Mouse (Mus musculus): ENCODE data around the gene Rad51. TPM values are rescaled to one million over a fixed set of nuclear protein-coding genes. Genes with fewer than 3 reads are reported as not detected.

Rad51 gene
- total RNA-seq, 1 experiment from 2014 or later, result 29.3 TPM

DNA sequence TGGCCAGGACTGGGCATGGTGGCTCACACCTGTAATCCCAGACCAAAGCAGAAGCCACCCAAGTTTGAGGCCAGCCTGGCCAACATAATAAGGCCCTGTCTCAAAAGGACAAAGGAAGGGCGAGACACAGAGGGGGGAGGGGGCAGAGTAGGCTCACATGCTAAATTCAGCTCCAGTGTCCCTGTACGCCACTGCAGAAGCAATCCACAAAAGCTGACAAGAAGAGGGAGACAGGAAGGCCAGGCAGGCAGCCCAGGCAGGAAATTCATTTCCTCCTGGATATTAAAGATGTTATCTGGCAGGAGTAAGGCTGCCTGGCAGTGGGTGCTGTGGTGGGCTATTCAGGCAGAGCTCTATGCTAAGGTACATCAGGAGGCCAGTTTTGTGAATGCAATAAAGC lies 48.7 kb downstream of the Rad51 start:
- no peak for ATAC-seq (replicated peaks; ENCODE audit: low read depth, poor library complexity, severe bottlenecking)

DNA sequence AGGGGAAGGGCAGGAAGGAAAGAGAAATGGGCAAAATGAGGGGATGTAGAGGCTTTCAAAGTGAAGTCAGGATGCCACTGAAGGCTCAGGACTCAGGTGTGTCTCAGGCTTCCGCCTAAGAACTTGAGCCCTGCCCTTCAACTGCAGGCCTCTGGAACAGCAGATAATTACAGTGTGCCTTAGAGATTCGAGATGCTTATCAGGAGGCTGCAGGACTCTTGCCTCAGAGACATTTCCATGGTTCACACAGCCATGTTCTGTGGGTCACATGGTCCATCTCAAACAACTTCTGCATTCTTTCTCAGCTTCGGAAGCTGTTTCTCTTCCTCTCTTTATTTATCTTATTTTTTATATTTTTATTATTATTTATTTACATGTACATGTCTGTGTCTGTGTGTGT lies 50.5 kb downstream of the Rad51 start:
- ATAC-seq (replicated peaks; ENCODE audit: low read depth, poor library complexity, severe bottlenecking), result peak; percentile 53

DNA sequence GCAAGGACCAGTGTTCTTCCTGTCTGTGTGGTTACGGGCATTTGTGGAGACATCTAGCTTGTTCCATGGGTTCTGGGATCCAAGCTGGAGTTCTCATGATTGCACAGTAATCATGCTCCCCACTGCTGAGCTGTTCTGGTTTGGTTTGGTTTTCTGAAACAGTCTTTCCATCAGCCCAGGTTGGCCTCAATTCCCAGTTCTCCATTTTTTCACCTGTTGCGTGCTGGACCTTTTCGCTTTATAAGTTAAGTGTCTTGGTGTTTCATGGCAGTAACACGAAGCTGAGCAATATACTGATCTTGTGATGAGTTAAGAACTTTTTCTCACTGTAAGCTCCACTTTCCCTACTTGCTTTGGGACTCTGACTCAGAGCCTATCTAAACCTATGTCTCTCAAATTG lies 51.4 kb downstream of the Rad51 start:
- no peak for ATAC-seq (replicated peaks; ENCODE audit: low read depth, poor library complexity, severe bottlenecking)

DNA sequence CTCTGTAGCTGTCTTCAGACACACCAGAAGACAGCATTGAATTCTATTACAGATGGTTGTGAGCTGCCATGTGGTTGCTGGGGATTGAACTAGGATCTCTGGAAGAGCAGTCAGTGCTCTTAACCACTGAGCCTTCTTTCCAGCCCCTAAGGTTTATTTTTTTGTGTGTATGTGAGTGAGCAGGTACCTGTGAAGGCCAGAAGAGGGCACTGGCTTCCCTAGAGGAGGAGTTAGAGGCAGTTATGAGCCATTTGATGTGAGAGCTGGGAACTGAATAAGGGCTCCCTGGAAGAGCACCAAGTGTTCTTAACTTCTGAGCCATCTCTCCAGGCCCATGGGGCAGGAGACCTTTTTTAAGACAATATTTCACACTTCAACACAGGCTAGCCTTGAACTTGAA lies 52.8 kb downstream of the Rad51 start:
- ATAC-seq (replicated peaks; ENCODE audit: low read depth, poor library complexity, severe bottlenecking), result no peak

DNA sequence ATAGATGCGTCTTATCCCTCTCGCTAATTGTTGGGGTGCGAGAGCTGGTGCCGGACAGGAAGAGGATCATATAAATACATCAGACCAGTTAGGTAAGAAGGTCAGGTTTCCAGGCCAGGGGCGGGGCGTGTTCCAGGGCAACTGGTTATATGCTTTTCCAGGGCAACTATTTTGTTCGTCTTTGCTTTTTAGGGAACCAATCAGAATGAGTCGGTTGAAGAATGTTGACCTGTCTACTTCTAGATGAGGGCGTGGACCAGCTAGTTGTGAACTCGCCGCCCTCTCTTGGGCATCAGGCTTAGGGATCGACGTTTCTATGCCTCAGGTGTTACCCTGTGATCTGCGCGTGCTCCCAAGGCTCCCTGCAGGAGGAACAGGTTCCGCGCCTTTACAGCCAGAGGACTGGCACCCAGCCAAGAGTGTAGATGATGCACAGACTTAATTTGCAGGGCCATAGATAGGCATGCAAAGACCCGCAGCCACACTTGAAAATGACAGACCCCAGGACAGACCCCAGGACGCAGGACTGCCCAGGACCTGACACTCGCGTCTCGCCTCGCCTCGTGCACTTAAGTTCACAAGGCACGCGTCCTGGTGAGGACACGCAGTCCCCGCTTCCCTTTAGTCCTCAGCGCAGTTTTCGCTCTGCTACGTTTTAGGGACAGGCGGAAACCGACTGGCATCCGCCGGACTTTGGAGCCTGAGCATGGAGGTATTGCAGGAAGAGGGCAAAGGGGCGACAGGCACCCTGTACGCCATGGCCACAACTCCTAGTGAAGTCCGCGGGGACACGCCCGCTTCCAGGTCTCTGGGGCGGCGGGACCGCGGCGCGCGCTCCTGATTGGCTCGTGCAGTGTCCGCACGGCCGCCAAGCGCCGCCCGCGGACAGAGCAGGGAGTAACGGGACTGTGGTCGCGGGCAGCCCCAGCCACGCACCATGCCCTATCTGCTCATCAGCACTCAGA lies 54.6 kb downstream of the Rad51 start, which contains the start of gene Gchfr:
Gchfr (plus strand) TSS at position 873 of the 965 bp plus-strand sequence.
- ATAC-seq (replicated peaks; ENCODE audit: low read depth, poor library complexity, severe bottlenecking), result peak; percentile 68

DNA sequence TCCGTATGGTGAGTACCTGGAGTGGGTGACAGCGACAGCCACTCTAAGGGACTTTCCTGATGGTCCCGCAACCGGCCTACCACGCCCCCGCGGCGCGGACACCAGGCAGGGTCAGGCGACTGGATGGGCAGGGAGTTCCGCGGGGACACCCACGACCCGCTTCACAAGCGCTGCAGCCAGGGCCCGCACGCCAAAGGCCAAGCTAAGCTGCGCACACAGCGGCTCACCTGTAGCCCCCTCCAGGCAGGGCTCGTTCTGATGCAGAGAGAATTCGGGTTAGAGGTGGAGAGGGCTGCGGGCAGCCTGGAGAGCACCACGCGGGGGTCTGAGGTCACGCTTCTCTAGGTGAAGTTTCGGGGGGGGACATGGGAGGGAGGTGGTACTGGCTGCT lies 55.3 kb downstream of the Rad51 start:
- ATAC-seq (replicated peaks; ENCODE audit: low read depth, poor library complexity, severe bottlenecking), result no peak

DNA sequence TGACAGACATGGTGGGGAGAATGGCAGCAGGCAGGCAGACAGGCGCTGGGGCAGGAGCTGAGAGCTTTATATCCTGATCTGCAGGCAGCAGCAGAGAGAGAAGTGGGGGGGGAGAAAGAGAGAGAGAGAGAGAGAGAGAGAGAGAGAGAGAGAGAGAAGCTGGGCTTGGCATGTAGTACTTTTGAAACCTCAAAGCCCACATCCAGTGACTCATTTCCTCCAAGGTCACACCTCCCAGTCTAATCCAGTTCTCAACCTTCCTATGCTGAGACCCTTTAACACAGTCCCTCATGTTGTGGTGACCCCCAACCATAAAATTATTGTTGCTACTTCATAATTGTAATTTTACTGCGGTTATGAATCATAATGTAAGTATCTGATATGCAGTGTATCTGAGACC lies 57.7 kb downstream of the Rad51 start:
- ATAC-seq (replicated peaks; ENCODE audit: low read depth, poor library complexity, severe bottlenecking), result 0 out of 2 replicates have a peak, but pooled peaks have one; percentile 8

DNA sequence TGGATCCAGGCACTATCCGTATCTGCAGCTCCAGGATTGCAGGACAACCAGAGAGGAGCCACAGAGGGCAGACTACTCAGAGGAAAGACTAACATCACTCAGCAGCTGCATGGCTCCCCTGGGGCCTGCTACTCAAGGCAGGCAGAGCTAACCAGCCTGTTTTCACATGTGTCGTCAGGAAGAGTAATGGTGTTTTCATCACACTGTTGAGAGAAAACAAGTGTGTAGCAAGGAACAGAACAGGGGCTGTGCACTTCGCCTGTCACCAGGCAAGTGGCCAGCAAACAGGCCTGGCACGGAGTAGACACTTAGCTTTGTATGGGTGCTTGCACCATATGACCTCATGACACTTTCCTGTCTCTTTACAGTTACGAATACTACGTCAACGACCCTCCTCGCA lies 59.0 kb downstream of the Rad51 start:
- no peak for ATAC-seq (replicated peaks; ENCODE audit: low read depth, poor library complexity, severe bottlenecking)

DNA sequence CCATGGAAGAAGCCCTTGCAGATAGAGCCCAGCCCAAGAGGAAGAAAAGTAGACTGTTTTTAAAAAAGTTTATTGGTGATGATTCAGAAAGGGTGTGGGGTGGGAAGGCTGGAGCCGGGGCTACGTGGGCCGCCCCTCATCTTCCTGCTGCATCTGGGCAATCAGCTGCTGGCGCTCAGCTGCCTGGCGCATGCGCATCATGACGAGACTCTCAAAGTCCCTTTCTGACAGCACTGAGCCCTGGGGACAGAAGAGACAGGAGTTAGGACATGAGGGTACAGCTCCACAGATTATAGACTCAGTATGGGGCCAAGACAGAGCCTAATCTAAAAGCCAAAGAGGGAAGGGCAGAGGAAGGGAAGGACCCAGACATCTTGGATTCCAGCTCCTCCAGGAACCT lies 59.9 kb downstream of the Rad51 start:
- ATAC-seq (replicated peaks; ENCODE audit: low read depth, poor library complexity, severe bottlenecking), result peak; percentile 2; the same call in 1 of the 2 replicates

DNA sequence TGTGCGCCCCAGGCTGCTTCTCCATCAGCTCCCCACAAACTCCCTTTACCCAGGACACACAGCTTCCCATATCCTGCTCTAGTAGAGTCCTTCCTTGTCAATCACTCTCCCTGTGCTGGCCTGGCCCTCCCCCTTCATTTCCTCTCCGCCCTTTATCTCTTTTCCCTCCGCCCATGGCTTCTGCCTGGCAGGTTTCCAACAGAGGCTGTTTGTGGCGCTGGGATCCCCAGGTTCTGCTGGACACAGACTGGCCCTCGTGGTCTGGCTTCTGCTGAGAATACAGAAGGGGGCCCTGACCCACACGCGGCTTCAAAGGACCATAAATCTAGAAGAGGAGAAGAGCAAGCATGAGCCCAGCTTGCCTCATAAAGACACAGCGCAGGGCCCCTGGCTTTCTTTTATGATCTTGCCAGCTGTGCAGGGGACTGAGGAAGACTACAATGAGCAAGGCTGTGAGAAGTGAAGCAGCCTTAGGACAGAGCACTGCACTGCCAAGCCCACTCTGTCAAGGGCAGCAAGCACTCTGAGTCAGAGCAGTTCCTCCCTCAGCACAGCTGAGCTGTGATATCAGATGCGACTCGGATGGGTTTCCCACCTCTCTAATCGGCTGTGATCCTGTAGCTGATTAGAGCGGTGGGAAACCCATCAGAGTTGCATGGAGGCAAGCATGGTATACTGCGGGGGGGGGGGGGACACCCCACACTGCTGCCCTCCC lies 60.4 kb downstream of the Rad51 start:
- peak; percentile 74 for ATAC-seq (replicated peaks; ENCODE audit: low read depth, poor library complexity, severe bottlenecking)

DNA sequence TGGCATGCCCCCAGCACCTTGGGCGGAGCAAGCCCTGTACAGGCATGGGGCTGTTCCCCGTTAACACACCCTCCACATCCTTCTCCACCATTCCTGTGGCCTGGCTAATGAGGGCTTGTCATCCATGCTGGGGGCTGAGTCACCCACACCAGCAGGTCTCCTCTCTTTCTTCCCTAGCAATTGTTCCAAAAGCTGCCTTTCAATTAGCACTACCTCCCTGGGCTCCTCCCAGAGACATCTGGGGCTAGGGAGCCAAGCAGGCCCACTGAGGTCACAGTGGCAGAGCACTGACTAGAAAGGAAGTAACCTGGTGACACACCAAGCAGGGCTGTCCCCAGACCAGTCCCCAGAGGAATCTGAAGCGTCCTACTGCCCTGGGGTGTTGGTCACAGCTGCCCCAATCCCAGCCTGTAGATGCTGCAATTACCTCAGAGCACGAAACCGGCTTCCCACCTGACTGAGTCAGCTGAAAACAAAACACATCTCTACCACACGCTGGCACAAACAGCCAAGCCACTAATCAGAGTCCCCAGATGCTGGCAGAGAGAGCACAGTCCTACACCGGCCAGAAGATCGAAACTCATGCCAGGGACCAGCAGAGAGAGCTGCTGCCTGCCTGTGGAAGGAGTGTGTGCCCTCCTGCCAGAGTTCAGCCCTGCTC lies 61.5 kb downstream of the Rad51 start, which contains the start of gene Gm14137:
Gm14137 (plus strand) TSS at position 519 of the 661 bp plus-strand sequence.
- ATAC-seq (replicated peaks; ENCODE audit: low read depth, poor library complexity, severe bottlenecking), result no peak

DNA sequence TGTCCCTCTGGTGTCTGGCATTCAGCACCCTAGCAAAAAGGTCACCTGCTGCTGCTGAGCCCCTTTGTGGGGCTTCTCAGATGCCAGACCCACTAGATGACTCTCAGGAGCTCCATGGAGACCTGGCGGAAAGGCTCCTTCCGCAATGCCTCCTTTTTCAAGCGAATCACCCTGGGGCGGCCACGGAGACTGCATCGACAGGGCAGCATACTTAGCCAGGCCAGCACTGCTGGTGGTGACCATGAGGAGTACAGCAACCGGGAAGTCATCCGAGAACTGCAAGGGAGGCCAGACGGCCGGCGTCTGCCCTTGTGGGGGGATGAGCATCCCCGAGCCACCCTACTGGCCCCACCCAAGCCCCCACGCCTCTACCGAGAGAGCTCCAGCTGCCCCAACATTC lies 62.3 kb downstream of the Rad51 start:
- ATAC-seq (replicated peaks; ENCODE audit: low read depth, poor library complexity, severe bottlenecking), result no peak

DNA sequence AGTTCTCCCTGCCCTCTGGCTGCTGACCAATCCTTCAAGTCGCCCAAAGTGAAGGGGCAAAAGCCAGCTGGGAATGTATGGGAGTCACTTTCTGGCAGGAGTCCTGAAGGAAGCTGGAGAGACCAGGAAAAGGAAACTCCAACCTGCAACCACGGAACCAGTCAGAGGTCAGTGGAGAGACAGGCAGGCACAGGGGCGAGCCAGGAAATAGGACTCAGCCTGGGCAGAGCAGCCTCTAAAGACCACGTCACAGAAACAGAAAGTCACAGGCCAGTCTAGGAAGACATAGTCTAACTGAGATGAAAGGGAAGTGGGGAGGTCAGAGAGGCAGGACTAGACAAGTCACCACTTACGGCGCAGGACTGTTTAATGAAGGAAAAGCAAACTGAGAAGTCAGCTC lies 63.0 kb downstream of the Rad51 start:
- no peak for ATAC-seq (replicated peaks; ENCODE audit: low read depth, poor library complexity, severe bottlenecking)

DNA sequence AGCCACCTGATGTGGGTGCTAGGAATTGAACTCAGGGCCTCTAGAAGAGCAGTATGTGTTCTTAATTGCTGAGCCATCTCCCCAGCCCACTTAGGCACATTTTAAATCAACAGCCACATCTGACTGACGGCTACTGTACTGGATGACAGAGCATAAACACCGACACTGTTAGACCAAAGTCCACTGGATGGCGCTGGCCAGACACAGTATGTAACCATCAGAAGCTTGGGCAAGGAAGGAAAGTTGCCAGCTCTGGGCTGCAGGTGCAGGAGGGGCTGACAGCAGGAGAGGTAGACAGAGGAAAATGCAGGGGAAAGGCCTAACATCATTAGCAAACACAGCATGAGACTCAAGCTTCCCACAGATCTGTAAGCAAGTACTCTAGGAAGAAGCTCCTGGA lies 64.2 kb downstream of the Rad51 start:
- no peak for ATAC-seq (replicated peaks; ENCODE audit: low read depth, poor library complexity, severe bottlenecking)

DNA sequence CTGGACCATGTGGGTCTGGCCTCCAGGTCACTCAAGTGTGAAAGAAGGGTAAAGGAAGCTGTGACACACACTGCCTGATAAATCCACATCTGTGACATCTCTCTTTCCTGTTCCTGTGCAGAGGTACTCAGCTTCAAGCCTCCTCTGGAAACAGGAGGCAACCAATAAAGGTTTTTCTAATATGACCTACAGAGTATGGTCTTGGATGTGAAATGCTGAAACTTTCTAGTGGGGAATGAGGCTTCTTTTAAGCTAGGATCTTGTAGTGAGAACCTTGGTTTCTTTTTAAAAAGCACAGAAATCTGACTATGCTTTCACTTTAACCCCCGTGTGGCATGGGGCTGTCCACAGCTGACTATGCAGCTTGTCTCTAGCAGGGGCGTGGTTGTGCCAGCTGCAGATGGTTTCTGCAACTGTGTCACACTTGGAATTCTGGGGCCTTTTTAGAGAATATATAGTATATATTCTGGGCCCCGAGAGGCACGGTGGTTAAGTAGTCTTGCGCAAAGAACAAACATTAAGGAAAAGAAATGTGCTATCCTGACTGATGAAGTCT lies 64.9 kb downstream of the Rad51 start:
- no peak for ATAC-seq (replicated peaks; ENCODE audit: low read depth, poor library complexity, severe bottlenecking)

DNA sequence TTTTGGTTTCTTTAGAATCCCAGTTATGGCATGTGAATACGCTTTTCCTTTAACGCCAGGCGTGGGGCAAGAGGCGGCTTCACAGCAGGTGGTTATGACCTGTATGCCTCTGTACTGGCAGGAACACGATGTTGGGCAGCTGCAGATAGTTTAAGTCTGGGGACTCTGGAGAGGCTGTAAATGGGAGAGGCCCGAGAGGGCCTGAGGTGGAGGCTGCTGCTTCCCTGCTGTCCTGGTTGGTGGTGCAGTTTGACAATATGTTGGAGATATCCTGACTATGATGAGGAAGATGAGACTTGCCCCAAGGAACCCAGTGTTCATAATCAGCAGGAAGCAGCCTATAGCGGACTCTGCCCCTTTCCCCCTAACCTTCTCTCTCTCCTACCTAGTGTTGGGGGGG lies 70.3 kb downstream of the Rad51 start:
- ATAC-seq (replicated peaks; ENCODE audit: low read depth, poor library complexity, severe bottlenecking), result no peak

DNA sequence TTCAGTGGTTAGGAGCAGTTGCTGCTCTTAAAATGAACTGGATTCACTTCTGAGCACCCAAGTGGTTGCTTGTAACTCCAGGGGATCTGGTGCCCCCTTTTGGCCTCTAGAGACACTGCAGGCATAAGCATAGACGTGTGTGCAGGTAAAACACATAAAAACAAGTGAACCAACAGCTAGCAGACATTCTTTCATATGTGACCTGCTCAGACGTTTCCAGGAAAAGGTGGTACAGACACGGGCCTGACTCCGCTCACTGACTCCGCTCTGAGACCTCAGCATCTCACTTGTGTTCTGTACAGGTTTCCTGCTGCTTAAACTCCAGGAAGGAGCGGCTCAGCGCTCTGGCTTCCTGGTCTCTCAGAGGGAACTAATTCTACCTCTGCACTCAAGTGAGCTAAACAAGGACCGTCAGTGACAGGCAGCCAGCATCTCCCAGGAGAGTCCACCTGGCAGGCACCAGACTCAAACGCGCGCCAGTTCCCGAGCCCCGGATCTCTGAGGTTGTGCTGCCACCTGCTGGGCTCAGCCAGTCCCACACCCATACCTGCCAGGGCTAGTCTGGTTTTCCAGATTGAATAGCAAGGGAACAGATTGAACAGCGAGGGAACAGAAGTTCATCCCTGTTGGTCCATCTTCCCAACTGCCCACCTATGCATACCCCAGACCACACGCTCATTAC lies 76.6 kb downstream of the Rad51 start:
- ATAC-seq (replicated peaks; ENCODE audit: low read depth, poor library complexity, severe bottlenecking), result peak; percentile 99

DNA sequence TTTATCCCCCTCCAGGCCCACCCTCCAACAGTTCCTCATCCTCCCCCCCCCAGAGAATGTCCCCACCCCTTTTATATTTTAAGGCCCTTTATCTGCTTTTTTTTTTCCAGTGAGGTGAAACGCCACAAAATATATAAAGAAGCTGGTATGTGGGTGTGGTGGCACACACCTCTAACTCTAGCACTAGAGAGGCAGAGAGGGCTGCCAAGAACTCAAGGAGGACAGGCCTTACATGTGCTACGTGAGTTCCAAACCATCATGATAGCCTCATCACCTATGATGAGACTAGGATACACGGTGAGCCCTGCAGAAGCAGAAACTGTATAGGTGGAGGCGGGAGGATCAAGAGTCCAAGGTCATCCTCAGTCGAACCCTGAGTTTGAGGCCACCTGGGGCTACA lies 78.4 kb downstream of the Rad51 start:
- ATAC-seq (replicated peaks; ENCODE audit: low read depth, poor library complexity, severe bottlenecking), result no peak

DNA sequence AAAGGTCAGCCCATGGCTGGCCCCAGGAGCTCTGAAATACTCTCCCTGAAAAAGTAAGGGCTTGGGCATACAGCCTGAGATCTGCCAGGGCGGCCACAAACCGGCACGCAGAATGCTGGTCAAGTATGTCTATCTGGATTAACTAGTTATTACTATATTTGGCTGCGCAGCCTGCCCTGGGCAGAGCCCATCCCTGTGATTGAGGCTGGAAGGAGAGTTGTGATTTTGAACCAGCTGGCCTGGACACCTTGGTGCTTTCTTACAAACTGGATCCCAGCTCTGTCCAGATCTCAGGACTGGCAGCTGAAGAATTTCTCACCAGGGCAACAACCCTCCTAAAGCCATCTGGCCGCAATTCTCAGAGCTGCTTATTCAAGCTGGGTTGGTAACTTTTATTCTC lies 81.5 kb downstream of the Rad51 start:
- ATAC-seq (replicated peaks; ENCODE audit: low read depth, poor library complexity, severe bottlenecking), result no peak

Data from common myeloid progenitor, adult 5-6 weeks (primary cell).